Mouse (Mus musculus): ENCODE measurements around the gene Gtf3a. TPM values are rescaled to one million over a fixed set of nuclear protein-coding genes. Genes with fewer than 3 reads are reported as not detected.

Gene Gtf3a
- total RNA-seq, 1 experiment = 80.4 TPM

DNA sequence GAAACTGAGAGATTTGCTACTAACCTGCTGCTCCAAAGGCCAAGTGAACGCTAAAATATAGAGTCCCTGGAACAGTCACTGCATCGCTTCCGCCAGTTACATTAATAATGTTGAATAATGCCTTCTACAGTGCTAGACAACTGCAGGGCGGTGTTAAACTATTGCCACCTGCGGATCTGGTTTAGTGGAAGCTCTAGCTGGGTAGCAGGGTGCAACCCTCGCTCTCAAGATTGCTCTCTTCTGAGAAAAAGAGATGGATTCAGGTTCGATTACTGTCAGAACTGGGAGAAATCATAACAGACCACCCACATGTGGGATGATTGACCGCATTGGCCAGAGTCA, 15.5 kb downstream of the Gtf3a start:
- DNase-seq (ENCODE audit: low read depth, low spot score) = no peak
- Histone ChIP-seq H3K4me1 (ENCODE audit: control insufficient read depth in 2 of 2, insufficient read depth in 2 of 2, low read length in 2 of 2, poor library complexity in 1 of 2) (peaks cover 4% of the 10 kb centered on the region in 2 experiments; a peak in 3 of 4 replicates), H3K36me3 (ENCODE audit: control insufficient read depth, insufficient read depth, low read length, poor library complexity, severe bottlenecking) (peaks cover 7% of the 10 kb centered on the region), H3K9me3 (ENCODE audit: control insufficient read depth, insufficient read depth, low read depth, low read length) (no peaks in the 10 kb centered on the region), H3K27ac (ENCODE audit: insufficient read depth, low read depth, low read length, poor library complexity, severe bottlenecking) (no peak overlapping the region; the same call in 1 of the 2 replicates), H3K9ac (ENCODE audit: insufficient read depth, low read depth, low read length, poor library complexity, severe bottlenecking) (peak overlapping the region; percentile 63; the same call in 1 of the 2 replicates), H3K4me3 (ENCODE audit: insufficient read depth in 1 of 2, low read depth in 1 of 2, low read length in 2 of 2, poor library complexity in 1 of 2, severe bottlenecking in 1 of 2) (peak overlapping the region; percentile 28 to 93)
- in situ Hi-C loops (cut with MboI; ENCODE audit: low sequenced_read_pairs in 2 of 2, unreplicated experiment in 2 of 2) = no loop called here
- TF ChIP-seq HCFC1 (IDR thresholded peaks at IDR 0.05; ENCODE audit: borderline replicate concordance, insufficient read depth, low read length) (no peak), MAFK (IDR thresholded peaks at IDR 0.05; ENCODE audit: insufficient read depth, low read depth, low read length) (0 out of 2 replicates have a peak, but pooled peaks have one; percentile 4), ZNF384 (IDR thresholded peaks at IDR 0.05; ENCODE audit: low read depth, low read length) (peak; percentile 99)

DNA sequence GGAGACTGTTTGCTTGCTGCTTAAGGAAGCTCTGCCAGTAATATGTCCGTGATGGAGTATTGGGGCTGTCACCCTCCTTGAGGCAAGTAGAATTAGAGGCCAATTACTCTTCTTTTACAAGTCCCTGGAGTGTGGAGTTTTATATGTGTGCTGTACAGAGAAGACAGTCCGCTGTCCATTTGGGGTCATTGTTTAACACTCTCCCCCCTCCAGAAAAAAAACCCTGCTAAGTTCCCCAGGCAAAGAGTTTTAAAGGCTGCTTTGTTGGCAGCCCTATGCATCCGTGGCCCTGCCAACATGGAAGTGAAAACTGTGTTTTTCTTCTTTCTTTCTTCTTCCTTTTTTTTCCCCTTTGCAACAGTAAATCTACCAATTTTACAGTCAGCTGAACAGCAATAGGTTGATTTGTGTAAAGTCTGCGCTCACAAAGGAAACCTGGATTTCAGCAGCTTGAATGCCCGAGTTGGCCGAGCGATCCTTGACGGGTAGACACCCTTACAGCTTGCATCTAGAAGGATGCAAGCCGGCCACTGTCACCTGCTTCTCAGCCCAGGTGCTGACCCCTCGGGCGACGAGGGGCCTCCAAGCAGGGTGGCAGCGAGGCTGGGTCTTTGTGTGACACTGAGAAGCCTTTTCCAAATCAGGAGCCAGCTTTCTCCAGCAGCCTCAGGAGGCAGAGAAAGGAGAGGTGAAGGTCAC, 20.4 kb downstream of the Gtf3a start:
- no peak for DNase-seq (ENCODE audit: low read depth, low spot score)
- no peak overlapping the region for H3K4me3 ChIP-seq (ENCODE audit: insufficient read depth in 1 of 2, low read depth in 1 of 2, low read length in 2 of 2, poor library complexity in 1 of 2, severe bottlenecking in 1 of 2)
- no peaks in the 10 kb centered on the region for H3K9me3 ChIP-seq (ENCODE audit: control insufficient read depth, insufficient read depth, low read depth, low read length)
- H3K4me1 ChIP-seq (ENCODE audit: control insufficient read depth in 2 of 2, insufficient read depth in 2 of 2, low read length in 2 of 2, poor library complexity in 1 of 2) = peaks cover 8 to 11% of the 10 kb centered on the region in 2 experiments; a peak in 3 of 4 replicates
- in situ Hi-C loops (cut with MboI; ENCODE audit: low sequenced_read_pairs in 2 of 2, unreplicated experiment in 2 of 2) = no loop called here
- TF ChIP-seq MAFK (IDR thresholded peaks at IDR 0.05; ENCODE audit: insufficient read depth, low read depth, low read length) (no peak), HCFC1 (IDR thresholded peaks at IDR 0.05; ENCODE audit: borderline replicate concordance, insufficient read depth, low read length) (no peak), ZC3H11A (IDR thresholded peaks at IDR 0.05; ENCODE audit: borderline replicate concordance, low read depth, low read length) (no peak), ZNF384 (IDR thresholded peaks at IDR 0.05; ENCODE audit: low read depth, low read length) (no peak), CHD2 (IDR thresholded peaks at IDR 0.05; ENCODE audit: low read depth, low read length) (no peak)
- no peak overlapping the region for H3K27ac ChIP-seq (ENCODE audit: insufficient read depth, low read depth, low read length, poor library complexity, severe bottlenecking)
- H3K9ac ChIP-seq (ENCODE audit: insufficient read depth, low read depth, low read length, poor library complexity, severe bottlenecking) = no peak overlapping the region
- no peaks in the 10 kb centered on the region for H3K36me3 ChIP-seq (ENCODE audit: control insufficient read depth, insufficient read depth, low read length, poor library complexity, severe bottlenecking)

DNA sequence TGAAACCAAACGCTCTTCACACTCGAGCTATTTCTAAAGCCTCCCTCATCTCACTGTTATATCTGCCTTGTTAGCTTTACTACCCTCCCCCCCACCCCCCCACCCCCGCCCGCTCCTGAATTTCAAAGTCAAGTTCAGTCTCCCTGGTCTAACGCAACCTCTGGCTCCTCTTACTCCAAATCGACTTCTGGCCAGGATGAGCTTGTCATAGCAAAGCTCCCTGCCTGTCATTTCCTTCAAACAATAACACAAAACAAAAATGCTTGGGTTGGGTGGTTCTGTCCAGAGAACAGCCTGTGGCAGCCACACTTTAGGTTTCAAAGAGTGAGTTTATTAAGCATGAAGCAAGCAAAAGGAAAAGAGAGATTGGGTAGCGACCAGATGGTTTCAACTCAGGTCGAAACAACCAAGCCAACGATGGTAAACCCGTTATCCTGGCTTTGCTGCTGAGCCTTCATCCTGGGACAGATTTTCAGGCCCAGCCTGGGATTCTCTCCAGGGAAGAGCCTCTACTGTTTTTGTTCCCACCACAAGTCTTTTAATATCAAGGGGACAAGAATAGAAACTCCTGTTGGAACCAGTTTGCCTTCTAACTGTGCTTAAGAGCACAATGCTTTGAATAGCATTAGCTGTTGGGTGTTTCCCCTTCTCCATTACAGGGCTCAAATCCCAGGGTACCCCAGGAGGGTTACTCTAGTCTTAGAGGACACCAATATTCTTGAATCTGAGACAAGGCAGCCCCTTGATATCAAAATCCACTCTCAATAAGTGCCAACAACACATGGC, 23.5 kb downstream of the Gtf3a start:
- Histone ChIP-seq H3K9me3 (ENCODE audit: control insufficient read depth, insufficient read depth, low read depth, low read length) (no peaks in the 10 kb centered on the region), H3K36me3 (ENCODE audit: control insufficient read depth, insufficient read depth, low read length, poor library complexity, severe bottlenecking) (no peaks in the 10 kb centered on the region), H3K4me3 (ENCODE audit: insufficient read depth in 1 of 2, low read depth in 1 of 2, low read length in 2 of 2, poor library complexity in 1 of 2, severe bottlenecking in 1 of 2) (no peak overlapping the region), H3K27ac (ENCODE audit: insufficient read depth, low read depth, low read length, poor library complexity, severe bottlenecking) (no peak overlapping the region), H3K4me1 (ENCODE audit: control insufficient read depth in 2 of 2, insufficient read depth in 2 of 2, low read length in 2 of 2, poor library complexity in 1 of 2) (peaks cover 8 to 15% of the 10 kb centered on the region in 2 experiments; a peak in 3 of 4 replicates), H3K9ac (ENCODE audit: insufficient read depth, low read depth, low read length, poor library complexity, severe bottlenecking) (no peak overlapping the region; the same call in 1 of the 2 replicates)
- no peak for TF ChIP-seq CHD2 (IDR thresholded peaks at IDR 0.05; ENCODE audit: low read depth, low read length)
- no peak for TF ChIP-seq MAFK (IDR thresholded peaks at IDR 0.05; ENCODE audit: insufficient read depth, low read depth, low read length)
- TF ChIP-seq ZNF384 (IDR thresholded peaks at IDR 0.05; ENCODE audit: low read depth, low read length) = no peak
- TF ChIP-seq HCFC1 (IDR thresholded peaks at IDR 0.05; ENCODE audit: borderline replicate concordance, insufficient read depth, low read length) = no peak
- TF ChIP-seq ZC3H11A (IDR thresholded peaks at IDR 0.05; ENCODE audit: borderline replicate concordance, low read depth, low read length) = no peak
- in situ Hi-C loops (cut with MboI; ENCODE audit: low sequenced_read_pairs in 2 of 2, unreplicated experiment in 2 of 2) = no loop called here
- no peak for DNase-seq (ENCODE audit: low read depth, low spot score)

DNA sequence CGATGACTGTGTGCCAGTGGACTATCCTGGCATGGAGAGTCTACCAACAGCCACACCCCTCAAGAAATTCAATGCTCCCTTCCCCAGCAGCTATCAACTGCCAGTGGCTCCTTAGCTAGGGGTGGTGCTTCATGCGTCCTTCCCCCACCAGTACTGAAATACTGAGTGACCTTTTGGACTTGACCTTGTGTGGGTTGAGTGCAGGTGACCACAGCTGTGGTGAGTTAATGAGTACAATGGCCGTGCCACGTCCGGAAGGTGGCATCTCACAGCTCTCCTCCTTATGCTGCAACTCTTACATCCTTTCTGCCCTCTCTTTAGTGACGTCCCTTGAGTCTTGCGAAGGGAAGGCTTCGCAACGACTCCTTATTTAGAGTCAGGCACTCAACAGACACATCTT, 24.9 kb downstream of the Gtf3a start:
- no peak for DNase-seq (ENCODE audit: low read depth, low spot score)
- Histone ChIP-seq H3K36me3 (ENCODE audit: control insufficient read depth, insufficient read depth, low read length, poor library complexity, severe bottlenecking) (no peaks in the 10 kb centered on the region), H3K4me1 (ENCODE audit: control insufficient read depth in 2 of 2, insufficient read depth in 2 of 2, low read length in 2 of 2, poor library complexity in 1 of 2) (peaks cover 8 to 15% of the 10 kb centered on the region in 2 experiments; a peak in 3 of 4 replicates), H3K4me3 (ENCODE audit: insufficient read depth in 1 of 2, low read depth in 1 of 2, low read length in 2 of 2, poor library complexity in 1 of 2, severe bottlenecking in 1 of 2) (no peak overlapping the region), H3K27ac (ENCODE audit: insufficient read depth, low read depth, low read length, poor library complexity, severe bottlenecking) (no peak overlapping the region), H3K9me3 (ENCODE audit: control insufficient read depth, insufficient read depth, low read depth, low read length) (no peaks in the 10 kb centered on the region), H3K9ac (ENCODE audit: insufficient read depth, low read depth, low read length, poor library complexity, severe bottlenecking) (no peak overlapping the region)
- TF ChIP-seq ZC3H11A (IDR thresholded peaks at IDR 0.05; ENCODE audit: borderline replicate concordance, low read depth, low read length) = no peak
- TF ChIP-seq CHD2 (IDR thresholded peaks at IDR 0.05; ENCODE audit: low read depth, low read length) = no peak
- TF ChIP-seq ZNF384 (IDR thresholded peaks at IDR 0.05; ENCODE audit: low read depth, low read length) = no peak
- no peak for TF ChIP-seq MAFK (IDR thresholded peaks at IDR 0.05; ENCODE audit: insufficient read depth, low read depth, low read length)
- no peak for TF ChIP-seq HCFC1 (IDR thresholded peaks at IDR 0.05; ENCODE audit: borderline replicate concordance, insufficient read depth, low read length)
- in situ Hi-C loops (cut with MboI; ENCODE audit: low sequenced_read_pairs in 2 of 2, unreplicated experiment in 2 of 2) = no loop called here
